Mouse (Mus musculus) spleen, postnatal 14 days (tissue): ENCODE measurements around the gene Gm27021.

Experiments
- DNase-seq, 2 experiments: peaks; one replicate each; pipeline ENCODE4 v3.0.0; 2021 to 2022; ENCODE audit warnings: low spot score in 2 of 2

Gene Gm27021

DNA sequence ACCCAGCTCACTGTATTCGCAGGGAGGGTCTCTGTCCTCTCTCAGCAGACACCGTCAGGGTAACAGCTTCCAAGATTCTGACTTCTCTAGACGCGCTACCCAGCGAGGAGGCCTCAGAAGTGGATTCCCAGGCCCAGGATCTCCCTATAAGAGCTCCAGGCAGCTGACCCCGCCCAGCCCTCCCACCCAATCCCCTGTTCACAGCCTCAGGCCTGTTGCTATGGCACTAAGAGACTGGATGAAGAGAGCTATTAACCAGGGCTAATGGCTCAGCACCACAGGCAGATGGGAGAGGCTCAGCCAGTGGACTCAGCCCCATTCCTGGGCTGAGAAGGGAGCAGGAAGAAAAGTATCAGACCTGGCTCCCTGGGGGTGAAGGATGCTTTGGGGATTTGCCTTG lies 65.2 kb downstream of the Gm27021 start:
- no peak for DNase-seq

DNA sequence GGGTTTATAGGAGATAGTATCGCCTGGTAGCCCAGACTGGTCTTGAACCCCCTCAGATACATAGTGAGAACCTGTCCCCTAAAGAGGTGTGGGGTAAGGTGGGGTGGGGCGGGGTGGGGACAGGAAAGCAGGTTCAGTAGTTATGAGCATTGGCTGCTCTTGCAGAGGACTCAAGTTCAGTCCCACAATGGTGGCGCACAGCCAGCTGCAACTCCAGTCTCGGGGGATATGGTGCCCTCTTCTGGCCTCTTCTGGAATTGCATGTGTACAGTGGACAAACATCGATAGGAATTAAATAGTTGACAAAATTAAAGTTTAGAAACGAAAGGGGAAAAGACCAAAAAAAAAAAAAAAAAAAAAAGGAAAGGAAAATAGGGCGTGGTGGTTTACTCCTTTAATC lies 68.4 kb downstream of the Gm27021 start:
- DNase-seq, result peak; percentile 59 to 79

DNA sequence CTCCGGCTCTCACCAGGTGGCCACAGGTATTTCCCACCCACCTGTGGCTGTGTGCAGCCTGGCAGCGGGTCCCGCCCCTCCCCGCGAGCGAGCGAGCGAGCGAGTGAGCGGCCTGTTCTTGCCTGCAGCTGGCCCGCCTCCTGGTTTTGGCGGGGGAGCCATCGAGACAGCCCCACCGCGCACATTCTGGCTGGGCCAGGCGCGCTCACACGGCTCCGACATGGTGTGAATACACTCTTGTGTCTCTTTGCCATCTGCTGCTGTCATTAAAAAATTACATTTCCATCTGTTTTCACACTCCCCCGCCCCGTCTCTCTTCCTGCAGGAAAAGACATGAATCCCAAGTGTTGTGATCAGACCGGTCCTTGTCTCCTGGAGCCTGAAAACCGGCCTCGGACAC lies 69.3 kb downstream of the Gm27021 start:
- DNase-seq, result no peak

DNA sequence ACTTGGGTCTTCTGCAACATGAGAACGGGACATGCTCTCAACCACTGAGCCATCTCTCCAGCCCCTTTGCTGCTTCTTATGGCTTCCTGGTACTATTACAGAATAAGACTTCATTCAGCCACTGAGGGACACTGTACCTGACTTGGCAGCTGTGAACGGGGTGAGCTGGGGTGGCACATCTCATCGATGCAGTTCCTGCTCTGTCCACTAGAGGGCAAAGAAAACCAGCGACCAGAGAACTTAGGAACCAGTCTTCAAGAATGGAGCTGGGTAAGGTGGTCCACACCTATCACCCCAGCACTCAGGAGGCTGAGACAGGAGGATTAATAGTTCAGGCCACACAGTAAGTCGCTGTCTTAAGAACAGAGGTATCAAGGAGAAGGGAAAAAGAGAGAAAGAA lies 71.9 kb downstream of the Gm27021 start:
- DNase-seq, result peak in 1 of 2 experiments; percentile 60

DNA sequence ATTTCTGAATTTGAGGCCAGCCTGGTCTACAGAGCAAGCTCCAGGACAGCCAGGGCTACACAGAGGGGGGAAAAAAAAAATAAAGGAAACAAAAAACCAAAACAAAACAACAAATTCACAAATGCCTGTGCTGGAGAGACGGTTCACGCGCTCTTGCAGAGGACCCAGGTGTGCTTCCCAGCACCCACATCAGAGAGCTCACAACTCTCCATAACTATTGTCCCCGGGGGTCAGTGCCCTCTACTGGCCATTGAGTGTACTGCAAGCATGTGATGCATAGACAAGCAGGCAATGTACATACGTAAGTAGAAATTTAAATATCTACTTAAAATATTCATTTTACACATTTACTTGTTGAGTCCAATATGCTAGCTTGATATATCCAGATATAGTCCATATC lies 73.3 kb downstream of the Gm27021 start:
- no peak for DNase-seq

DNA sequence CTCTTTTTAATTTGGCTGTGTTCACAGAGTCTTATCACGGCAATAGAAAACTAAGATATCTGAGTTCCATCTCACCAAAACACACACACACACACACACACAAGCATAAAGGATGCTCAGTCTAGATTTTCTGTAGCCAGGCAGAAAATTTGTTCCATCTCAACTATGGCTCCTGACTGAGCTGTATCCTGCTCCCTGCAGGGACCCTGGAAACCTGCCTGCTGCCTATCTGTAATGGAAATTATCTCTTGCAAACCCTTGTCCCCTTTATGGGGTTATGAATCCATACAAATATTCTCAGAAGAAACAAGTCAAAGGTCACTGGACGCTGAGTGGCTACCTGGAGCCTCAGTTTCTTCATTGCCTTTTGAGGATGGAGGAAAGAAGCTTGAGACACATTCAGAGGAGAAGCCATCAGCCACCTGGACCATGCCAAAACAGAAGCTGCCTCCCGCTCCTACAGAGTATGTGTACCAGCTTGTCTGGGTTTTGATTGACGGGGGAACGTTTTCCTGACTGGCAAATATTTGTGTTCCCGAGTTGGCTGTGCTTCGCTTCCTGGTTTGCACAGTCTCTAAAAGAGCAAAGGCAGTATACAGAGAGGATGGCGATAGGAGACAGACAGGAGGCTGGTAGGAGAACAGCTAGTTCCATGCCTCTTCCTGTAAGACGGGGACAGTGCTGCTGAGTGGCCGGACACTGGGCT lies 76.1 kb downstream of the Gm27021 start:
- no peak for DNase-seq

DNA sequence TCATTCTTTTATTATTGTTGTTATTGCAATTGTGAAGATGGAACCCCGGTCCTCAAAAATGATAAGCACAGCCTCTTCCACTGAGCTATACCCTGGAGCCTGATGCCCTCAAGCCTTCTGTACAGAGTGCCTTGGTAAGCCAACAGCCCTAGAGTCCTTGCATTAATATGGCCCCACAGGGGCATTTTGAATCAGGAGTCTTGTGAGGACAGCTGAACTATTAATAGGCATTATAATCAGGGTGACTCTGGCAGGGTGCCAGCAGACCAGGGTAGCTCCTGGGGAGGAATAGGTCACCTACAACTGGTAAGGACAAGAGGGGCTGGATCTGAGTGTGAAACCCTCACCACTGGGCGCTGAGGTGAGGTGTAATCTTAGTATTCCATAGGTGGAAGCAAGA lies 78.0 kb downstream of the Gm27021 start:
- DNase-seq, result no peak

DNA sequence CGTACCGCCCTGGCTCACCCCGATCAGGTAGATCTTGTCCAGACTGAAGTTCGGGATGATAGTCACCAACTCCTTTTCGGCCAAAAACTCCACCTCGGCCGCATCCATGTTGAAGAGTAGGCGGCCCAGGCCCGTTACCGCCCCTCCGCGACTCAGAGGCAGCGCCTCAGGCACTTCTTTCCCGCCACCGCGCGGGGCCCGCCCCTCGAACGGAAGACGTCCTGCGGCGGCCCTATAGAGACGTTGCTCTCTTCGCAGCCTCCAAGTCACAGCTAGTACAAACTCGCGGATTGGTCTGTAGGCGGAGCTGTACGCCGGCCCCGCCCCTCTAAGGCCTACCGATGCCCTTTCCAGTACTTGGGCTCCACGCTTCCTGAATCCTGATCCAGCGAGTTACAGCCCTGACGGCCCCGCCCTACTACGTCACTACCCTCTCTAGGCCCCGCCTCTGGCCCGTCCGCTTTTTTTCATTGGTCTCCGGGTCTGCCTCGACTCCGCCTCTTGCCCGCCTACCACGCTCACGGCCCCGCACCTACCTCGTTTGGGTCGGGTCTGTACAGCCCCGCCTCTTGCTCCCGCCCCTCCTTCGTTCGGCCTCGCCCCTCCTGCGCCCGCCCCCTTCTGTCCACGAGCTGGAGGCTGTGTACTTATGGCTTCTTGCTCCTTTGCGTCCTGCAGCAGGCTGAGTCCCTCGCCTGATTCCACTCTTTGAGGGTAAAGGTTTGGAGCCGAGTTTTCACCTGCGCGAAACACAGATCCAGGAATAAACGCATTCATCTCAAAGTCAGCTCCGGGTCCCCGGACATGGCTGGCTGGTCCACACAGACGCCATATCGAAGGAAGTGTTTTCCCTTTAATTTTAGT lies 78.7 kb downstream of the Gm27021 start, which contains the start of gene Gins2:
Gene Gins2, minus strand, starts transcription at position 397 of the 864 bp plus-strand sequence.
- DNase-seq, result peak; percentile 96 to 97

DNA sequence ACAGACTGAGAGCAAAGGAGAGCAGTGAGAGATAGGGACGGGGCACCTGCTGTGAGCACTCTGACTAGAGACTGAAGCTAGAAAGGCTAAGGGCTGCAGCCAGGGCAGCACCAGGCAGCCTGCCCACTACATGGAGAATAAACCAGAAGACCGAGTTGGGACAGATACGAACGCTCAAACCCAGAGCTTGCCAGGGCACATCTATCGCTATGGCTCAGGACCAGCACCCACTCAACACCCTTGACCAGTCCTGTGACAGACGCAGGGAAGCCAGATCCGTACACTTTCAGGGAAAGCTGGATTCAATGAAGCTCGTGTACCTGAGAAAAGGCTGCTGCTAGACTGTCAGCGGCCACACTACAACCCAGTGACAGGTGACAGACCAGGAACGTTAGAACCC lies 82.4 kb downstream of the Gm27021 start:
- DNase-seq, result no peak

DNA sequence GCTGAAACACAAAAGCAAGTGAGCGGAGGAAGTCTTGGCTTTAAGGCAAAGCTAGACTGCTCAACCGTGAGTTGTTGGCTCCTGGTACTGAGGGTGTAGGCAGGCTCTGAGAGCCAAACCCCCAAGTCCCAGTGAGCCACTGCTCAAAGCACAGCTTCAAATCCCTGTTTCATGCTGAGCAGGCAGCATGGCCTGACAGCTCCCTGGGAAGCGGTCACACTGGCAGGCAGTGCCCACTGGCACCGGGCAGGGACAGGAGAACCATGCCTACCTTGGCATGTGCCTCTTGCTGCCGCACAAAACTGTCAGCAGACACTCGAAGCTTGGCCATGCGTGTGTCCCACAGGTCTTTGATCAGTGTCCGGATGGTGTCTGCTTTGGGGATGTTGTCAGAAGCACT lies 86.1 kb downstream of the Gm27021 start:
- no peak for DNase-seq

DNA sequence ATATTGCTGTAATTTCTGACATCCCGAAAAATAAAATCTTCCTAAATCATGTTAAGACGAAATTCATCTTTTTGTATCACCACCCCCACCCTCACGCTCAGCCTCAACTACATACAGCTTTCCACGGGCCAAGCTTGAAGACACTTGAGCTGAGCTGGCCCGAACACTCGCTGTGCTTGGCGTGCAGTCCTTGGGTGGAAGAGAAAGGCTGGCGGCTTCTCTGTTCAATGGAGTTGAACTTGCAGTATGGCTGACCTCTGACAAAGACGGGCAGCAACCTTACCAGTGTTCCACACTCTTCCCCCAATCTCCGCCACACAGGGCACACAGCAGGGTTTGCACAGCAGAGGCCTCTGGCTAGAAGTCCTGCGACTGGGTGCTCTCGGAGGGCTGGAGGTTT lies 86.5 kb downstream of the Gm27021 start:
- no peak for DNase-seq

DNA sequence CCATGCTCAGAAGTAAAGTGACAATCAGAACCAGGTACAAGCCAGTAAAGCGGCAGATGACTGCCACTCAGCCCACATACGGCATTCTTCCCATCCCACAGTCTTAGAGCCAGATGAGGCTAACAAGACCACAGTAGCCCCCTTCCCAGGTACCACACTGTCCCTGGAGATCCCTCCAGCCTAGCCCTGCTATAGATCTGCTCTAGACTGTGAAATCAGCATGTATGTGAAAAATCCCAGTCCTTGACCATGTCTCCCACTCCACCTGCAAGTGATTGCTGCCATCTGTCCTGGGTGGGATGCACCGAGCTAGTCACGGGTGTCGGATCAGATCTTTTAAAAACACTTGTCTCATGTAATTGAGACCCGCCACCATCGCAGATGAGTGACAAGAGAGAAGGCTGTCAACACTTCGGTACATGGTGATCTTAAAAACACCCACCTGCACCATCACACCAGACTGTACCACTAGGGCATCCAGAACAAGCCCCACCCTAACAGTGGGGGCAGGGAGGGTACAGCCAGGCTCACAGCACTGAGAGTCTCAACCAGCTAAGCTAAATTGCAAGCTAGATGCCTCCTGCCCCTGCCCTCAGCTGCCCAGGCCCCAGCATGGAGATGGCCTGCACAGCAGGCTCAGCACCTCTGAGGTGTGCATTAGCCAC lies 87.4 kb downstream of the Gm27021 start:
- DNase-seq, result no peak

DNA sequence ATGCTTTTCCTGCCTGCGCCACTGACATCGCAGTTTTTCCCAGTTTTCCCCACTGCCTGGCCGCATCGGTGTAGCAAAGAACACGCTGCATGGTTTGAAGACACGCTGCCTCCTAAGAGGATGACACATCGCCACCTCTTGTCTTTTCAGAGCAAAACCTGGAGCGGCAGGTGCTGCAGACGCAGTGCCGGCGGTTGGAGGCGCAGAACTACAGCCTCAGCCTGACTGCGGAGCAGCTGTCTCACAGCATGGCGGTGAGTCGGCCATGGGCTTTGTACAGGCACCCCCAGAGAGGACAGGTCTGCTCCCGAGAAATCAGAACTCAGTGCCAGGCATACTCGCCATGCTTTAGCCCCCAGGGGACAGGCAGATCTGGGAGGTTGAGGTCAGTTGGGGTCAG lies 90.1 kb downstream of the Gm27021 start:
- no peak for DNase-seq

DNA sequence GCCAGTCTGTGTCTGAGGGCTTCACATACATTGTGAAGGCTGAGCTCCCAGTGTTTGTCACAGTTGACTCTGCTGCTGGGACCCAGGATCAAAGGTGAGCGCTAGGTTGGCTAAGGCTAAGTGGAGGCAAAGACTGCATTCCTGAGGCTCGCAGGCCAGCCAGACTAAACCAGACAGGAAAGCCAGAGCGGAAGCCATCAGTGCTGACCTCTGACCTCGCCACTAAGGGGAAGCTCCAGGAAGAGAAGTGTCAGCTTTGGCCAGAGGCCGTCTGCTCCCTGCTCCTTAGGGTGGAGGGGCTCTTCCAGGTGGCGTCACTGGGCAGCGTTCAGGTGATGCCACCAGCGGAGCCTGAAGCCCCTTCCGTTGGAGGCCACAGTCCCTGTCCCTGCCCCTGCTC lies 92.1 kb downstream of the Gm27021 start:
- no peak for DNase-seq

DNA sequence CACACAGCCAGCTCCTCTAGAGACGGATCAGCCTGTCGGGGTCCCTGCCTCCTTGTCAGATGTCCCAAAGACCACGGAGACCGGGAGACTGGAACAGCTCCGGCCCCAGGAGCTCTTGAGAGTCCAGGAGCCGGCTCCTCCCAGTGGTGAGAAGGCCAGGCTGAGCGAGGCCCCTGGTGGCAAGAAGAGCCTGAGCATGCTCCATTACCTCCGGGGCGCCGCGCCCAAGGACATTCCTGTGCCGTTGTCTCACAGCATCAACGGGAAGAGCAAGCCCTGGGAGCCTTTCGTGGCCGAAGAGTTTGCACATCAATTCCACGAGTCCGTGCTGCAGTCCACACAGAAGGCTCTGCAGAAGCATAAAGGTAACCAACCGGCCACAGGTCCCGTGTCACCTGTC lies 92.9 kb downstream of the Gm27021 start:
- no peak for DNase-seq

DNA sequence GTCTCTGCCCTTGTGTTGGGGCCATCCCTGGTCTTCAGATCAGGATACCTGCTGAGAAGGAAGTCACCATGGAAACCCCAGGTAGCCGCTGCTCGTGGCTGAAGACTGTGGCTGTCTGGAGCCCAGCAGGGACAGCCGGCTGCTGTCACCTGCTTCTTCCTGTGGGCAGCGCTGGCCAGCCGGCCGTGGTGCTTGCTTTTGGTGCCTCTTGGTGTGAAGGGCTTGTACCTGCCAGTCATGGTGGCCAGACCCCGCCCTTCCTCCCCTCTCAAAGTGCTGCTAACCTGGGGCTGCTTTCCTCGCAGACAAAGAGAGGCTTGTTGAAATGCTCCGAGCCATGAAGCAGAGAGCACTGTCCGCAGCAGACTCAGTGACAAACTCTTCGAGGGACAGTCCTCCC lies 94.0 kb downstream of the Gm27021 start:
- no peak for DNase-seq

DNA sequence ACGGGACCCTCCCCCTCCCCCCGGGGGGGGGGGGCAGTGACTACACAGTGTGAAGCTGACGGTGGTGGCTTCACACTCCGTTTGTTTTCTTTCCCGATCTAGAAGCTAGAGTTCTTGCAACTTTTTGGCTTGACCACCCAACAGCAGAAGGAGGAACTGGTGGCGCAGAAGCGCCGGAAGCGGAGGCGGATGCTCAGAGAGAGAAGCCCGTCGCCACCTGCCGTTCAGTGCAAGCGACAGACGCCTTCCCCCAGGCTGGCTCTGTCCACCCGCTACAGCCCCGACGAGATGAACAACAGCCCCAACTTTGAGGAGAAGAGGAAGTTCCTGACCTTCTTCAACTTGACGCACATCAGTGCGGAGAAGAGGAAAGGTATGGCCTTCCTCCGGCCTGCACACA lies 95.3 kb downstream of the Gm27021 start:
- peak; percentile 44 to 62 for DNase-seq

DNA sequence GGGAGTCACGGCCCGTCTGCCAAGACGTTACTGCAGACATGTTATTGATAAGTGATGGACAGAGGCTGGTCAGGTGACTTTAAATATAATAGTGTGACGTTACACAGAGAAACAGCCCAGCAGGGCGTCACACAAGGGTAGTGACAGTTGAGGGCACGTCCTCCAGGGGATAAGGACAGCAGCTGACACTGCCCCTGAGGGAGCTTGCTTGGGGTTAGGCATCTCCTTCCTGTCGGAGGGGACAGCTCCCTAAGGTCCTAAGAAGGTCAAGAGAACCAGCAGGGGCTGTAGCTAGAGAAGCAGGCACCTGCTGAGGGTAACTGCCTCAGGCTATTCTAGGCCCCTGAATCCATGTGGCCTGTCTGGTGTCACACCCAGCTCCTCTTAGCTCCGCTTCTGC lies 96.3 kb downstream of the Gm27021 start:
- DNase-seq, result no peak

DNA sequence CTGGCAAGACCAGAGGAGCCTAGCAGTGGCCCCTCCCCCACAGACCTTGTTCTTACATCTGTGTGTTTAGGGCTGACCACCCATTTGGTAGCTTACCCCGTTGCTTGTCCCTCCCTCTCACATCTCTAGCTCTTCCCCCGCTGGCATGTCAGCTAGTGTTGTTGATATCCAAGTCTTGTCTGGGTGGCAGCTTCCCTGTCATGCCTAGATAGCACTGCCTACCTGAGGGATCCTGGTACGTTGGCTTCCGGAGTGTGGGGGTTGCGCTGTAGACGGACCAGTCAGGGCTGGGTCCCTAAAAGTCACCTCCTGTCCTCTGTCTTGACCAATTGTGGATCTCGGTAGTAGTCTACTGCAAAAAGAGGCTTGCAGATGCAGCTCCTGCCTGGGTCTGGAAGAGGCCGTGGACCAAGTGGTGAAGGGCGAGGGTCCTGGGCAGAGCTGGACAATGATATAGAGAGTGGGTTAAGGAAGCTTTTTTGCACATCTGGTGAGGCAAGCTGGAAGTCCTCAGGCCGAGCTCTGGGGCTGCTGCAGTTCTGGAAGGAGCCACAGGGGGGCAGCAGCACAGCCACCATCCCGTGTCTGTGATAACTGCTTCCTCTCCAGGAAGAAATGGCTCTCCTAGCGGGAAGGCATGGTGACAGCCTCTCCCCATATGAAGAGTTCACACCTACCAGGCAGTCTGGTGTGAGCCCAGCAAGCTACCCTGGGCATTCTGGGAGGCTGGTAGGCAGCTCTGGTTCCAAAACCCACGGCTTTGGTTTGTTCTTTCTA lies 97.8 kb downstream of the Gm27021 start:
- peak; percentile 57 to 72 for DNase-seq

DNA sequence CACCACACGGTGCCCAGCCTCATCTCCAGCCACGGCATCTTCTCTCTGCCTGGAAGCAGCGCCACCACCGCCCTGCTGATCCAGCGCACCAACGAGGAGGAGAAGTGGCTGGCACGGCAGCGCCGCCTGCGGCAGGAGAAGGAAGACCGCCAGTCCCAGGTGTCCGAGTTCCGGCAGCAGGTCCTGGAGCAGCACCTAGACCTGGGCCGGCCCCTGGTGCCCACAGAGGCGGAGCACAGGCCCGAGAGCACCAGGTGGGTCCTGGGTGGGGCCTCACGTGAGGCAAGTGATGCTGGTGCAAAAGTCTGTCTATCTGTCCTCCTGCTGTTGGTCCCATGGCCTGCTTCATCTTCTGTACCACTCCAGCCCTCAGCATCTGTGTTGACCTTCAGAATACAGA lies 98.8 kb downstream of the Gm27021 start:
- no peak for DNase-seq

DNA sequence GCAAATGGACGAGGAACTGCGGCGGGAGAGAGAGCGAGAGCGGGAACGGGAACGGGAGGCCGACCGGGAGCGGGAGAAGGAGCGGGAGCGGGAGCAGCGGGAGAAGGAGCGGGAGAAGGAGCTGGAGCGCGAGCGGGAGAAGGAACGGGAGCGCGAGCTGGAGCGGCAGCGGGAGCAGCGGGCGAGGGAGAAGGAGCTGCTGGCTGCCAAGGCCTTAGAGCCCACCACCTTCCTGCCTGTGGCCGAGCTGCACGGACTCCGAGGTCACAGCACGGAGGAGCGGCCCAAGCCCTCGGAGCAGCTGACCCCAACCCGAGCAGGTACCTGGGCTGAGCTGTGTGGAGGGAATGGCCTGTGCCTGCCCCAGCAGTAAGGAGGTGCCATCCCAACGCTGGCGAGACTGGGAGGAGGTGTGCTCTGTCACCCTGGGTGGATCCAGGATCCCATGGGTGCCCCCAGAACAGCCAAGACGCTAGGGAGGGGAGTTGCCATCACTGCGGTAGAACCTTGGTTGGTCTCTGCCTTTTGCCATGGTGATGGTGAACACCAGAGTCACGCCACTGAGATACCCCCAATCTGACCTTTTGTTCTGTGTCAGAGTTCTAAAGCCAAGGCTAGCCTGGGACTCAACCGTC lies 99.6 kb downstream of the Gm27021 start:
- DNase-seq, result no peak
